Mouse (Mus musculus): ENCODE measurements around the gene Rab38. TPM values are rescaled to one million over a fixed set of nuclear protein-coding genes. Genes with fewer than 3 reads are reported as not detected.

Rab38 gene
- total RNA-seq (2021) = 1 to 10 TPM in 1 of 2 experiments, under 1 TPM in 1; 0.69 to 1.6 TPM
- long read RNA-seq, experiment 1, partial matches to known transcripts = 0 of 3 reads
- long read RNA-seq, experiment 1, other reads (novel, unspliced or antisense) = 0 of 3 reads
- long read RNA-seq, experiment 2, partial matches to known transcripts = 0 of 2 reads
- long read RNA-seq, experiment 2, other reads (novel, unspliced or antisense) = 1 of 2 reads

- DNase-seq (ENCODE audit: low spot score in 2 of 2) = peak; percentile 5 to 12
Observed at GRCm38 (mm10) chr7:88429786-88430691, at the start of gene Rab38. TSS of gene Rab38 (plus strand) at chr7:88430273.

GRCm38 (mm10) chr7:88394568-88394967 is 35.5 kb upstream of the Rab38 start:
- no peak for DNase-seq (ENCODE audit: low spot score in 2 of 2)

DNA sequence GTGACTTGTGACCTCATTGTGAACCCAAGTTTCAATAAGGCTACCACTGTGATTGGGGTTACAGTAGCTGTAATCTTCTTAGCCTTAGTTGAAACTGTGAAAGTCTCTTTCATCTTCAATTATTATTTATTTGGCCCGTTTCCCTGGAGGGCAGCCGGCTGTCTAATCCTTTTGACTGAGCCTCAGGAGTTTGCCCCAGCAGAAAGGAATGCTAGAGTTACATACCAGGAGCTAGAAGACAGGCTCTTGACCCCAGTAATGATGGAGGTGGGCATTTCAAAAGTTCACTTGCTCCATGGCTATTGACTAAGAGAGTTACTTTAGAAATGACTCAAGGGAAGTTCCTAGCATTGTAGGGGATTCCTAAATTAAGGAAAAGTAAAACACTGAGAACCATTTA is 34.3 kb upstream of the Rab38 start:
- no peak for DNase-seq (ENCODE audit: low spot score in 2 of 2)

DNA sequence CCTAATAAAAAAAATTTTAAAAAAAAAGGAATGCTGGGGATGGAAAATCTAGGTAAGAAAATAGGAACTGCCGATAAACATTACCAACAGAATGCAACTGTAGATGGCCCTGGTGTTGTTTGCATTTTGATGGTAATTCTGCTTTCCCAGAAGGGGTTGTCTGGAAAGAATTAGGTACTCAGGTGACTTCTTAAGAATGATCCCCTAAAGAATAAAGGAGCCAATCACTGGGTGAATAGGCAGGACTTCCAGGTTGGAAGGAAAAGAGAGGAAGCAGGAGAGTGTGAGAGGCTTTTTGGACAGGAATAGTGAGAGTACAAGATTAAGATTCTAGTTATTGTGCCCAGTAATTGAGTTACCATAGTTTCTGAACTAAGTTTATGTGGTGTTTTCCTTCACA is 24.8 kb upstream of the Rab38 start:
- no peak for DNase-seq (ENCODE audit: low spot score in 2 of 2)

DNA sequence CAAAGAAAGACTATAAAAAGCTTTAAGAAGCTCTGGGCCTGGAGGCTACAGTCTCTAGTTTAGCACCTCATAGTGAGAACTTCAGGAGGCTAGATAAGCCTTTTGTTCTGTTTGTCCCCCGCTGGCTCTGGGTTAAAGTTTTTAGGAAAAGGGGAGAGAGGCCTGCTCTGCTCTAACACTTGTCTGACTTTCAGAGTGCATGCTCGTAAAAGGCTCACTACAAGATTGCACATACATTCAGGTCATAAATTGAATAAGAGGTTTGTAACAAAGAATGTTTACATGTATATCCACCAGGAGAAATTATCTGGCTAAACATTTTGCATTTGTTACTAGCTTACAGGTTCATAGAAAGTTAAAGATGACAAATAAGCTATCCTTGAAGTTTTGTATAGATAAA is 23.6 kb upstream of the Rab38 start:
- no peak for DNase-seq (ENCODE audit: low spot score in 2 of 2)

DNA sequence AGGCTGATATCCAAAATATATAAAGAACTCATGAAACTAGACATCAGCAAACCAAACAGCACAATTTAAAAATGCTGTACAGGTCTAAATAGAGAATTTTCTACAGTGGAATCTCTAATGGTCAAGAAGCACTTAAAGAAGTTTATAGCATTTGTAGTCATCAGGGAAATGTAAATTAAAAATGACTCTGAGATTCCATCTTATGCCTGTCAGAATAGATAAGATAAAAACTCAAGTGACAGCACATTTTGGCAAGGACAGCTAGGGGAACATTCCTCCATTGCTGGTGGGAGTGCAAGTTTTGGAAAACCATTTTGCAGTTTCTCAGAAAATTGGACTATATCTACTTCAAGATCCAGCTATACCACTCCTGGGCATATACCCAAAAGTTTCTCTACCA is 8.3 kb upstream of the Rab38 start:
- no peak for DNase-seq (ENCODE audit: low spot score in 2 of 2)

GRCm38 (mm10) chr7:88423889-88424288 is 6.2 kb upstream of the Rab38 start:
- no peak for DNase-seq (ENCODE audit: low spot score in 2 of 2)

GRCm38 (mm10) chr7:88425744-88426143 is 4.3 kb upstream of the Rab38 start:
- no peak for DNase-seq (ENCODE audit: low spot score in 2 of 2)

- DNase-seq (ENCODE audit: low spot score in 2 of 2) = no peak
Observed at GRCm38 (mm10) chr7:88427484-88427883, 2.6 kb upstream of the Rab38 start.

DNA sequence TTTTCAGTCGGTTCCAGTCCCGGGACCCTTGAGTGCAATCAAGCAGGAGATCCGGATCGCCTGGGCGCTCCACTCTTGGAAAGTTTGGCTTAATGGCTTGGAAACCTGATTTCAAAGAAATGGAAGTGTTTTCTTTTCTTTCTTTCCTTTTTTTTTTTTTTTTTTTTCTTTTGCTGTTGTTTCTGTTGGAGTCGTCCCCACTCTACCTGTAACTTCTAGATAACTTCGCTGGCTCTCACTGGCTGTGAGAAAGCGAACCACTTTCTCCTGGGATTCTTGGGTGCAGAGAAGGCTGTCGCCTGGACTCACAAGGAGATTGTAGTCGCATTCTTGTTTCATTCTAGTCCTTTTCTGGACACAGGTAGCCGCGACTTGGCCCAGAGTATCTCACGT is 615 bp downstream of the Rab38 start:
- no peak for DNase-seq (ENCODE audit: low spot score in 2 of 2)

GRCm38 (mm10) chr7:88440301-88440700 is 10.2 kb downstream of the Rab38 start:
- DNase-seq (ENCODE audit: low spot score in 2 of 2) = no peak

DNA sequence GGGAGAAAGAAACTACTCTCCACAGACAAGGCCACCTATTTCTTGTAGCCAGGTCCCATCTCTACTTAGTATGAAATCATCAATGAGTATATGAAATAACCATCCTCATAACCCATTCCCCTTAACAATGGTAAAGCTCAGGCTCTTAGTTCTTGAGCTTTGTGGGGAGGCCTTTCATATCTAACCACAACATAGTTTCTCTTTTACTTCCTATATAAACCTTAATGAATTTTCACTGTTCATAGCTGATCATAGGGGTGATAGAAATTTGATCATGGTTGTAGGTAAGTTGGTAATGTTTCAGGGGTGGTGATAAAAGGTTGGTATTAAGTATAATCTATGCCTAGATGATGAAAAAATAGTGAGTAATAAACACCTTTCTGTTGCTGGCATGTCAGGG is 12.6 kb downstream of the Rab38 start:
- no peak for DNase-seq (ENCODE audit: low spot score in 2 of 2)

- no peak for DNase-seq (ENCODE audit: low spot score in 2 of 2)
Observed at GRCm38 (mm10) chr7:88443435-88443834, 13.4 kb downstream of the Rab38 start.

GRCm38 (mm10) chr7:88445320-88445903 is 15.3 kb downstream of the Rab38 start:
- no peak for DNase-seq (ENCODE audit: low spot score in 2 of 2)

GRCm38 (mm10) chr7:88453234-88453633 is 23.2 kb downstream of the Rab38 start:
- no peak for DNase-seq (ENCODE audit: low spot score in 2 of 2)

DNA sequence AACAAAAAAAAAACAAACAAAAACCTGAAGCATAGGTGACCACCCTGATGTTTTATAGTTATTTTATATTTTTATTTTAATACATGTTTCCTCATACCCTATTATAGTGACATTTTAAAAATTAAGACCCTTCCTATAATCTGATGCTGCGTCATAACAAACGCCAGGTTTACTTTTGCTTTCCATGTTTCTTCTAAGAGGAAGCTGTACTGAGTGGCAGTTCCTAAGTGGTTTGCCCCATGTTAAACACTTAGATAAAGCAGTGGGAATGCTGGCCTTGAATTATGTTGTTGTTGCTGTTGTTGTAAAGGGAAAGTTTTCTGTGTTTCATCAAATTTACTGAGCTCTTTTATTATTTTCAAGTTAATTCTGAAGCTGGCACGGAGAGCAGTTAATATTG is 27.8 kb downstream of the Rab38 start:
- no peak for DNase-seq (ENCODE audit: low spot score in 2 of 2)

DNA sequence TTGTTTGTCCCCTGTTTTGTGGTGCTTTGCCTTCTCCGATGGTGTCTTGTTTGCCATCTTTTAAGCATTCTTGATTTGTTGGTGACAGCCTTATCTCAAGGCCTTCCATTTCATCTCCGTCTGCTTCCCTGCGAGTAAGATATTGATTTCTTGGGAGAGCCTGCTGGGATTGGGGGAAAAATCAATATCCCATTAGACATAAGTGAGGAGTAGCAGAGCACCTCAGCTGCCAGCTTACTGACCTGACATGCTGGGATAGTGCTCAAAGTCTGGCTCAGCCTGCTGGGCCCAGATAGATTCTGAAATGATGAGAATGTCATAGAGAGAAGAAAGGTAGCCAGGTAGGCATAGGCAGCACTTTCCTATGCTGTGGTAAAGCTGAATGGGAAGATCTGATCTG is 37.7 kb downstream of the Rab38 start:
- DNase-seq (ENCODE audit: low spot score in 2 of 2) = no peak

GRCm38 (mm10) chr7:88482110-88482619 is 52.1 kb downstream of the Rab38 start:
- no peak for DNase-seq (ENCODE audit: low spot score in 2 of 2)

- DNase-seq (ENCODE audit: low spot score in 2 of 2) = no peak
Observed at GRCm38 (mm10) chr7:88482628-88483027, 52.6 kb downstream of the Rab38 start.

DNA sequence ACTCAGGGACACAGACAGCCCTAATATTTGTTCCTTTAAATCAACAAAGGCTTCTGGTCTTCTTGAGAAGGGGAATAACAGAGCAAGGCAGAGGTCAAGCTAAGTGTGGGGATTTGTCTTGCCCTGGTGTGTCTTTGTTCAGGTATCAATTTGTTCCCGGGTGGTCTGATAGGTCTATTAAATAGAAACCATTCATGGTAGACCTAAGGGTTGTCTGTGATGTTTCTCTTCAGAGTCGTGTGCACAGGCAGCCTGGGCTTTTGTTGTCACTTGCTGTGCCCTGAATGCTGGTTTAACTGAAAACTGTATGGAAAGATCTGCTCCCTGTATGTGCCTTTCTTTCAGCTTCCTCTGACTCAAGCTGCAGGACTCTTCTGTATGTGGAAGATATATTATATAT is 60.9 kb downstream of the Rab38 start:
- DNase-seq (ENCODE audit: low spot score in 2 of 2) = no peak

DNA sequence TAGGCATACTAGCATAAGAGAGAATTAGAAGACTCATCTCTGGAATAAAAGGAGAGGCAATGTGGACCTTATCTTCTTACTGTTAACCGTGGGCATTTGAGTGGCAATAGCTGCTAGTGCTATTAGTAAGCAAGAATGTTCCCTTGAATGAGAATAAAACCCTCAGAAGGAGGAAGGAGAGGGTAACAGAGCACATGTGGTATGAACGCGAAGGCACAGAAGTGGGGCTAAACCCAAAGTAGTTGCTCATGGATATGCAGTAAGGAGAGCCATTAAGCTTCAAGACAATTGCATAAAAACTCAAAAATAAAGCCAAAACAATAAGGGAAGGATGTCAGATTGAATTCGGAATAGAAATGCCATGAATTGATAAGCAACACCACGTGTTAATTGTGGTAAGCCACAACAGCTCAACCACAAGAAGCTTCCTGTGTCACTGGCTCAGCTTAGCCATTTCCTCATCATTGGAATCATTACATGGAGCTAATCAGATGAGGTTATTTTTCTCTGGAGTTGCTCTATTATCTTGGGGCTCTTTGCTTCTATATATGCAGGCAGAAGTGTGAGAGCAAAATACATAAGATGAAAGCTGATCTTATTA is 72.2 kb downstream of the Rab38 start:
- no peak for DNase-seq (ENCODE audit: low spot score in 2 of 2)

- DNase-seq (ENCODE audit: low spot score in 2 of 2) = no peak
Observed at GRCm38 (mm10) chr7:88509748-88510147, 79.7 kb downstream of the Rab38 start.

Measured in layer of hippocampus, postnatal 14 days (tissue).